Mouse (Mus musculus) embryonic fibroblast, embryonic 13.5 days (primary cell): ENCODE results near the gene Nav2. TPM values are rescaled to one million over a fixed set of nuclear protein-coding genes. Genes with fewer than 3 reads are reported as not detected.

ENCODE experiments used
- H3K27ac ChIP-seq: 2 replicates; pipeline ENCODE4 v1.5.1; 2012; ENCODE audit warnings: low read length, control low read depth, inconsistent platforms; ENCODE audit not compliant: insufficient read depth
- H3K4me1 ChIP-seq: 2 replicates; pipeline ENCODE4 v1.6.1; 2011; ENCODE audit warnings: low read length; ENCODE audit not compliant: control insufficient read depth, insufficient read depth
- H3K4me3 ChIP-seq: 2 replicates; pipeline ENCODE4 v1.5.1; 2011; ENCODE audit warnings: mild to moderate bottlenecking, control low read depth, low read length; ENCODE audit not compliant: insufficient read depth
- CTCF ChIP-seq: IDR thresholded peaks from 2 replicates; pipeline ENCODE4 v1.5.1; 2011; ENCODE audit warnings: mild to moderate bottlenecking, control low read depth, low read length, moderate library complexity, borderline replicate concordance; ENCODE audit not compliant: insufficient read depth
- POLR2A ChIP-seq: IDR thresholded peaks from 2 replicates; pipeline ENCODE4 v1.6.1; 2011; ENCODE audit warnings: low read depth, mild to moderate bottlenecking, control low read depth, low read length, moderate library complexity
- polyA plus RNA-seq: library from polyadenylated mRNA; stranded (reverse); fragments of >200 nt; gene quantifications from 2 replicates; pipeline ENCODE4 v1.2.4, GENCODE M21; 2011; ENCODE audit warnings: low read depth; ENCODE audit not compliant: missing spikeins, insufficient read length

The Nav2 gene
- polyA plus RNA-seq, 1 experiment: 18.7 TPM

DNA sequence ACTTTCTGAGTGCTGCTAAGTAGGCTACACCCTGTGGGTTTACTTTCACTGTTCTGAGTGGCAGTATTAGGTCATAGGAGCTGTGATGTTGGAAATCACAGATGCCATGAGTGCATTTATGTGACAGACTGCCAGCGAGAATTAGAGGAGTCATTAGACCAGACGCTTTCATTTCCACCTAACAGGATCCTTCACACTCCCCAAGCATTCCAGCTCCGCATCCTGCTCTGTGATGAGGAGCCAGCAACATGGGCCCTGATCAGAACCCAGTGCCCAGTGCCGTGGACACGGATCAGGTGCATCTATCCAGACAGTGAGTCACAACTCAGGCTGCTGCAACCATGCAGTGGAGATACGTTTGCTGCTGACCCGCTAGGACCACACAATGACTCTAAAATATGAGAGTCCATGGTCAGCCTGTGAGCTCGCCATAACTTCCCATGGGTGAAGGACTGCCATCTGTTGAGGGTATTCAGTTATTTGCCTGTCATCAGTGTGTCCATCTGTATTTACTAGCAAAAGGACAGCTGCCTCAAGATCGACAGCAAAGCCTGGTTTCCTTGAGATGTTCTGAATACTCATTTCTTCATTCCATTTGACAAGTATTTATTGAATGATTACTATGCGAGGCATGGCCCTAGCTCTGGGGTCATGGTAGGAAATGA is 461.4 kb downstream of the Nav2 start:
- TF ChIP-seq POLR2A (no peak), CTCF (no peak)
- H3K27ac ChIP-seq: no peak overlapping the region
- peaks cover 2% of the 10 kb centered on the region for H3K4me1 ChIP-seq
- H3K4me3 ChIP-seq: no peak overlapping the region

DNA sequence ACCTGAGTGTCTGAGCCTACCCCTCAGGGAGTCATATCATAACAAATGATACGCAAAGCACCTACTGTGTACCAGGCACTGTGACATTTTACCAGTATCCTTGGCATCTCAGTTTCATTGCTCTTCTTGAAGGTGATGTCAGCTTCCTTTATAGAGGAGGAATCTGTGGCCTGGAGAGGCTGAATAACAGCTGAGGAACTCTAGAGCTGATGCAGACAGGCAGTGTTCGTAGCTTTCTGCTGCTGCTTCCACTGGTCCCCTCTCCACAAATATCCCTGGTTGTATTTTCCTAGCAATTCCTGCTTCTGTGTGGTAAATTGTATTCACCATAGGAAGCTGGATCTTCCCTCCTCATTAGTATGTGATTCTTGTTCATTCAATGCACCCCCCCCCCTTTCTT is 462.8 kb downstream of the Nav2 start:
- peaks cover 2% of the 10 kb centered on the region for H3K4me1 ChIP-seq
- no peak for TF ChIP-seq CTCF
- TF ChIP-seq POLR2A: no peak
- no peak overlapping the region for H3K27ac ChIP-seq
- no peak overlapping the region for H3K4me3 ChIP-seq

DNA sequence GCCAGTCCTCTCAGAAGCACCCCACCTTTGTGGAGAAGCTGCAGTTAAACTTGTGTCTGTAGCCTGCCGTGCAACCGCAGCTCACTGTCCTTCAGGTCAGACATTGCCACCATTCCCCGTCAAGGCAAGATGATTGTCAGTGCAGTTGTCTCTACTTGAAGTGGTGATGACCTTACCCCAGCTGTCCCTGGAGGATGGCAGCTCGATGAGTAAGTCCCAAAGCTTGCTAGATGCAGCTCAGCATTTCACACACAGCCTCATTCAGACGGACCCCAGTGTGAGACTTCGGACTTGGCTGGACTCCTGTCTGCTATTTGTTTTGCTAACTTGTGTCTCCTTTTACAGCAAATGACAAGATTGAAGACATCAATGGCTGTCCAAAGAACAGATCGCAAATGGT is 463.5 kb downstream of the Nav2 start:
- Histone ChIP-seq H3K4me3 (no peak overlapping the region), H3K27ac (no peak overlapping the region), H3K4me1 (peaks cover under 1% of the 10 kb centered on the region)
- TF ChIP-seq CTCF (no peak), POLR2A (no peak)

DNA sequence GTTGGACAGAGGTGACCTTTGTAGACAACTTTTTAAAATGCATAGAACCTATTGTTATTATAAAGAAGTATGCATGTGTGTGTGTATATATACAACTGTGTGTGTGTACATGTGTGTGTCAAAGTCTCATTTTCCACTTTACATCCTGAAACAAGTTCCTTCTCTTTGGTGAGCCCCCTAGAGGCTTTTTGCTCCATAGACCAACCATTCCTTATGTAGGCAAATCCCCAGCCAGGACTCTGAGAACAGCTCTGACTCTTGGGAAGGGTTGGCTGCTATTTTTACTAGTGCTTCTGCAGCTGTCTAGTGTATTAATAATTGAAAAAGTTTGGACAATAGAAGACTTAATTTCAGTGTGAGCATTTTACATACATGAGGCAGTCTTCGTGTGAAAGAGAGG is 464.7 kb downstream of the Nav2 start:
- TF ChIP-seq CTCF (no peak), POLR2A (no peak)
- no peak overlapping the region for H3K27ac ChIP-seq

DNA sequence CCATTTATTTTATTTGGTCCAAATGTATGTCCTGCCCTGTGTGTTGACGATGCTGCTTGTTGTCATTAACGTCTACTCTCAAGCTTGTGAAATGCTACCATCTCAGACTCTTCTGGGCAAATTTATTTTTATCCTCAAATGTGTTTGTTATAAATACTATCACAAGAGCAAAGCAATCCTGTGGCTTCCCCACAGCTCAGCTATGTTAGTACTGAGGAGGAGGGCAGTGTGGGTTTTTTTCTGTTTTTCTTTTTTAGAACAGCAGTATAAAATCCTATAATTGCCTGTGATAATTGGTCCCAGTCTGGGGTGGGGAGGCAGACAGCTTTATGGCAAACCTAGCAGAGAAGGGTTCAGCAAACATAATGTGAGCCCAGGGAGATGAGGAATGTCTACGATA is 465.1 kb downstream of the Nav2 start:
- Histone ChIP-seq H3K4me1 (no peaks in the 10 kb centered on the region; the same call in none of the 2 replicates), H3K27ac (no peak overlapping the region), H3K4me3 (no peak overlapping the region)
- TF ChIP-seq POLR2A (no peak), CTCF (no peak)

More for the DNA sequence above, 464.7 kb downstream of the Nav2 start:
- H3K4me1 ChIP-seq: no peaks in the 10 kb centered on the region; the same call in none of the 2 replicates
- no peak overlapping the region for H3K4me3 ChIP-seq

DNA sequence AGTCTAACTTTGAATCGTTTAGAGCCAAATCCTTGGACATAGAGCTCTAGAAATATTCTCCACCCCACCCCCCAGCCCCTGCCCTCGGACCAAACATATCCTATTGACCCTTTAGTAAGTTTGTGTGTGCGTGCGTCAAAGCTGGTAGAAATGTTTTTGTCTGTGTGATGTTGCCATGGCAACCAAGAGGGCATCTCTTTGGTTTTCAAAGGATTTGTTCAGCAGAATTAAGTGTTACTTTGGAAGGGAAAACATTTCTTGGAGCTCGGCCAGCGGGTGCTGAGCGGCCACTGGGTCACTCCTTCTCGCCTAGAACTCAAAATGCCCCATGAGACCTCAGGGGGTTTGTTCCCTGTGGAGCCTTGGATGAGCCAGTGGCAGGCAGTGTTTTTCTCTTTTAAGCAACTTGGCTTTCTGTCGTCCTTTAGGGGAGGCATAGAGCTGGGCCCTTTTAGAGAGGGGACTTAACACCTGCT is 467.0 kb downstream of the Nav2 start:
- H3K27ac ChIP-seq: no peak overlapping the region

DNA sequence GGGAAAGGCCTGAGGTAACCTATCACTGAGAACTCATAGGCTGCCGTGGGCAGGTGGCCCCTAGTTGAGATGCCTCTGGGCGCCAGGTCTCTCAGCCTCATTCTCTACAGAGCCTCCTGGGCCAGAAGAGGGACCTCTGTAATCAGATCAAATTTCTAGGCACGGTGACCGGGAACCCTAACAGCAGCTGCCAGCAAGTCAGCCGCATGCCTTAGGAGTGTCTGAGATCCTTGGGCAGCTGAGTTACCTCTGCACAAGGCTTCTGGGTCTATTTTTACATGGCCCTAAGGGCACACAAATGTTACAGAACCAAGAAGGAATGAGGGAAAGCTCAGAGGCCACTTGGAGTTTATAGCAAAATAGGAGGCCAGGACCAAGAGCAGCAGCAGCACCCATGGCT is 470.1 kb downstream of the Nav2 start:
- Histone ChIP-seq H3K27ac (no peak overlapping the region), H3K4me3 (no peak overlapping the region), H3K4me1 (no peaks in the 10 kb centered on the region)
- TF ChIP-seq POLR2A (no peak), CTCF (no peak)

More for the DNA sequence above, 467.0 kb downstream of the Nav2 start:
- Histone ChIP-seq H3K4me1 (no peaks in the 10 kb centered on the region; the same call in 1 of the 2 replicates), H3K4me3 (no peak overlapping the region)
- TF ChIP-seq POLR2A (no peak), CTCF (no peak)

DNA sequence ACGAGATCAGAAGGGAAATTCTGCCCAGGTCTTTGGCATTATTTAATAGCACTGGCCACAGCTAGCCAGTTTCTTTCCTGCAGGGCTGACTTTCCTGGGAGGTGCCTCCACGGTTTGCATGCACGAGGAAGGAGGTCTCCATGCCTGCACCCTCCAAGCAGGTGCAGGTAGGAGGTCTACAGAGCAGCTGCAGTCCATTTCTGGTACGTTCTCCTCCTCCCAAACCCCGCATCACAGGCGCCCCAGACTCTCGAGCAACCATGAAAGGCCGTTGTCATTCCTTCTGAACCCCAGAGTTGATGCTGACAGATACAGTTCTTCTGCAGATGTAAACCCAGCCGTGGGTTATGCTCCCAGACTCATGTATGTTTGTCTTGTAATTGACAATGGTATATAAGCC is 472.4 kb downstream of the Nav2 start:
- no peak for TF ChIP-seq CTCF
- TF ChIP-seq POLR2A: no peak
- no peaks in the 10 kb centered on the region for H3K4me1 ChIP-seq
- H3K27ac ChIP-seq: no peak overlapping the region
- H3K4me3 ChIP-seq: no peak overlapping the region

DNA sequence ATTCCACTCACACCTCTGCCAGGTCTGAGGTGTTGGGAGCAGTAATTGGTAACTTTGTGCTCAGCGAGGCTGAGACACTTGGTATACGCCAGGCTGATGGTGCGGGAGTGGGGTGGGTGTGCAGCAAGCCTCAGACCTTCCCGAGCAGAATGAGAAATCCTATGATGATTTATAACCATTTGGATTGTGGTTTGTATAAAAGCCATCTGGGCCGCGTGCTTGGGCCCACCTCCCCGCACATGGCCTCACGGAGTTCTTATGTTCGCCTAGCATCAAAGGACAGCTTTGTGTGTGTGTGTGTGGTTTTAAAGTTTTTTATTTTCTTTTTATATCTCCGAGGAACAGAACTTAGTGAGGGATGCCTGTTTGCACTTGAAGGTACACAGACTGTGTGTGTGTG is 474.4 kb downstream of the Nav2 start:
- Histone ChIP-seq H3K27ac (no peak overlapping the region), H3K4me1 (no peaks in the 10 kb centered on the region), H3K4me3 (no peak overlapping the region)
- no peak for TF ChIP-seq CTCF
- no peak for TF ChIP-seq POLR2A

DNA sequence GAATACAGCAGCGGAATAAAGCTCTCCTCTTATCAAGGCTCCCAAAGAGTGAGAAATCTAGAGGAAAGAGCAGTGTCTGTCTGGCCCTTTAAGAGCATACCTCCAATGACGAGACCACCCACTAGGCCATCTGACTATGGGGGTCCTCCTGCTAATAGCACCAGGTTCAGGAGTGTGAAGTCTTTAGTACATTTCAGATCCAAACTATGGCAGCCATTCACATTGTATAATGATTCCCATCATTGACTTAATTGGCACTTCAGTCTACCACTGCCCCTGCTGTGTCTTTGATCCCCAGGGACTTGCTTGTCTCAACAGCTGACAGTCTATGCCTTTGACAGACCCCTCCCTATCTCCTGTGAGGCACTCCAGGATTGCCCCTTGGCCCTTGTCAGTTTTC is 479.6 kb downstream of the Nav2 start:
- TF ChIP-seq CTCF (no peak), POLR2A (no peak)
- Histone ChIP-seq H3K4me3 (no peak overlapping the region), H3K4me1 (no peaks in the 10 kb centered on the region), H3K27ac (no peak overlapping the region)
